21 mouse cellular contexts compared by ENCODE assay signal in the genomic region with DNA sequence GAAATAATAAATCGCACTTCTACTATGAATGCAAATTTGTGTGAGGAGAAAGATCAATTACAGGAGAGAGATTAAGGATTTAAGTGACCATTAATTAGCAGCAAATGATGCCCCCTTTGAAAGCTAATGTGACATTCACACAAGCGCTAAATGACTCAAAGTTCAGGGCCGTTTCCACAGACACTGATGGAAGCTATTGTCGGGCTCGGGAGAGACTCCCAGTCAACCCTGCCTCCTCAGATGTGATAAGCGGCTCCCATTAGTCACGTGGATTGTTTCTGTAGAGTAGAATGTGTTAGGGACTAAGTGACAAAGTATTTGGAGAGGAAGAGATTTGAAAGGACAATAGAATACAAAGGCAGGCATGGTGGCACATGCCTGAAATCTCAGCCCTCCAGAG. TPM values are rescaled to one million over a fixed set of nuclear protein-coding genes. Genes with fewer than 3 reads are reported as not detected.
DNase-seq lines count a peak whose midpoint lies in the region; TF ChIP-seq lines count a peak whose summit lies in the region.
"Had no signal": no experiment of that assay in that cellular context is flagged by ENCODE, and none has a peak within 500 bp of the region (broad histone marks: within the 10 kb centered on the region; RNA-seq: fewer than 3 reads in every experiment).

No protein-coding gene starts in this region.

- peak; percentile 32 for DNase-seq in adrenal gland, postnatal 14 days
- no peak for DNase-seq in adrenal gland, adult 8-10 months
- peak; percentile 47 for DNase-seq in retina, postnatal 1 day
- no peak for DNase-seq in retina, embryonic 14.5 days (ENCODE audit: low spot score)
- DNase-seq in brain, embryonic 14.5 days (ENCODE audit: low read depth) = peak; percentile 68
- no peak for DNase-seq in urinary bladder, postnatal 36 days (ENCODE audit: low spot score in 2 of 2)
- no peak for DNase-seq in right cerebral cortex, postnatal 10 days (ENCODE audit: low spot score in 2 of 2)
- DNase-seq: cerebellum, adult 11-12 months; cerebellum, adult 9-11 months; cerebellum, postnatal 36 days; gastrocnemius, adult 2 months; gastrocnemius, postnatal 25 days; heart, postnatal 36 days; kidney, adult 2 months had no signal

- no peak for TF ChIP-seq POLR2A in brain, embryonic 14.5 days (IDR thresholded peaks at IDR 0.05; ENCODE audit: borderline replicate concordance, extremely low read depth, insufficient read depth, insufficient read length, poor library complexity, severe bottlenecking)

- no peak for TF ChIP-seq CTCF in brain, embryonic 14.5 days (IDR thresholded peaks at IDR 0.05; ENCODE audit: borderline replicate concordance, extremely low read depth, insufficient read depth, insufficient read length)

RNA-seq across cellular contexts. Expression of a gene that starts 2.7 kb away (rescaled TPM):
- total RNA-seq in adrenal gland, postnatal 14 days (2021) = 0.63 and 2.0 TPM in 2 replicates
- under 1 TPM; 0.14 to 0.28 (median 0.25) TPM for total RNA-seq in adrenal gland, adult 8-10 months (2022)
- 0.14 TPM in 1 of 2 replicates, not detected in the other for polyA plus RNA-seq in brain, embryonic 14.5 days (2012; rRNA removed)
- total RNA-seq: CH12.LX; G1E; gastrocnemius, adult 2 months; gastrocnemius, postnatal 25 days; granulocyte monocyte progenitor cell, adult 5-6 weeks; heart, adult 8-10 months; heart, postnatal 36 days had no signal
- polyA plus RNA-seq: activated CD4-positive, CD25-positive, alpha-beta regulatory T cell, adult 4 months; forebrain, embryonic 13.5 days; G1E; heart, postnatal 0 days had no signal

RNA-seq across cellular contexts. Expression of a gene that starts 23.0 kb away (rescaled TPM):
- total RNA-seq in adrenal gland, postnatal 14 days (2021) = 11.9 and 23.4 TPM in 2 replicates
- total RNA-seq in adrenal gland, adult 8-10 months (2022) = 10 to 100 TPM; 10.4 to 21.0 (median 15.9) TPM
- polyA plus RNA-seq in brain, embryonic 14.5 days (2012; rRNA removed) = 44.9 and 49.2 TPM in 2 replicates

RNA-seq across cellular contexts. Expression of a gene that starts 51.2 kb away (rescaled TPM):
- 3.1 and 8.4 TPM in 2 replicates for total RNA-seq in adrenal gland, postnatal 14 days (2021)
- 10 to 100 TPM in 2 of 4 experiments, 1 to 10 TPM in 2; 4.7 to 14.2 (median 8.5) TPM for total RNA-seq in adrenal gland, adult 8-10 months (2022)
- polyA plus RNA-seq in brain, embryonic 14.5 days (2012; rRNA removed) = 2.5 and 3.6 TPM in 2 replicates
- total RNA-seq: CH12.LX; G1E; gastrocnemius, adult 2 months; gastrocnemius, postnatal 25 days; granulocyte monocyte progenitor cell, adult 5-6 weeks; heart, postnatal 36 days had no signal
- polyA plus RNA-seq: activated CD4-positive, CD25-positive, alpha-beta regulatory T cell, adult 4 months; G1E had no signal

Comparison
In these comparisons a context has a peak if more than half of its experiments do, and no peak if none do; other contexts are left out.
1. DNase-seq: peak in adrenal gland, postnatal 14 days (single experiment), retina, postnatal 1 day (single experiment) and brain, embryonic 14.5 days (single experiment); none in adrenal gland, adult 8-10 months (single experiment), retina, embryonic 14.5 days (single experiment), urinary bladder, postnatal 36 days (0 of 2) and right cerebral cortex, postnatal 10 days (0 of 2).